Mouse (Mus musculus): ENCODE results near the gene Kcnh4.

Kcnh4 gene

GRCm38 (mm10) chr11:100730477-100731205 lies 29.1 kb downstream of the Kcnh4 start:
- no peak for DNase-seq (ENCODE audit: low spot score in 2 of 2)

GRCm38 (mm10) chr11:100729976-100730375 lies 29.8 kb downstream of the Kcnh4 start:
- no peak for DNase-seq (ENCODE audit: low spot score in 2 of 2)

- no peak for DNase-seq (ENCODE audit: low spot score in 2 of 2)
Observed at GRCm38 (mm10) chr11:100728601-100729000, 31.1 kb downstream of the Kcnh4 start.

- no peak for DNase-seq (ENCODE audit: low spot score in 2 of 2)
Observed at GRCm38 (mm10) chr11:100727201-100727600, 32.5 kb downstream of the Kcnh4 start.

- no peak for DNase-seq (ENCODE audit: low spot score in 2 of 2)
Observed at GRCm38 (mm10) chr11:100724919-100725512, 34.7 kb downstream of the Kcnh4 start.

GRCm38 (mm10) chr11:100722493-100723028 lies 37.2 kb downstream of the Kcnh4 start:
- DNase-seq (ENCODE audit: low spot score in 2 of 2) = no peak

- no peak for DNase-seq (ENCODE audit: low spot score in 2 of 2)
Observed at GRCm38 (mm10) chr11:100721776-100722492, 37.8 kb downstream of the Kcnh4 start.

- no peak for DNase-seq (ENCODE audit: low spot score in 2 of 2)
Observed at GRCm38 (mm10) chr11:100721254-100721653, 38.5 kb downstream of the Kcnh4 start.

GRCm38 (mm10) chr11:100720345-100720744 lies 39.4 kb downstream of the Kcnh4 start:
- DNase-seq (ENCODE audit: low spot score in 2 of 2) = no peak

GRCm38 (mm10) chr11:100719893-100720292 lies 39.8 kb downstream of the Kcnh4 start:
- DNase-seq (ENCODE audit: low spot score in 2 of 2) = no peak

GRCm38 (mm10) chr11:100719312-100719711 lies 40.4 kb downstream of the Kcnh4 start:
- DNase-seq (ENCODE audit: low spot score in 2 of 2) = no peak

- DNase-seq (ENCODE audit: low spot score in 2 of 2) = no peak
Observed at GRCm38 (mm10) chr11:100718866-100719265, 40.9 kb downstream of the Kcnh4 start.

GRCm38 (mm10) chr11:100718462-100718861 lies 41.3 kb downstream of the Kcnh4 start:
- no peak for DNase-seq (ENCODE audit: low spot score in 2 of 2)

- DNase-seq (ENCODE audit: low spot score in 2 of 2) = no peak
Observed at GRCm38 (mm10) chr11:100716649-100717048, 43.1 kb downstream of the Kcnh4 start.

GRCm38 (mm10) chr11:100714948-100715347 lies 44.8 kb downstream of the Kcnh4 start:
- no peak for DNase-seq (ENCODE audit: low spot score in 2 of 2)

- DNase-seq (ENCODE audit: low spot score in 2 of 2) = peak; percentile 83 to 91
Observed at GRCm38 (mm10) chr11:100714534-100714915, 45.2 kb downstream of the Kcnh4 start.

GRCm38 (mm10) chr11:100713735-100714533 lies 45.8 kb downstream of the Kcnh4 start, which contains the start of gene Hspb9:
Gene Hspb9, plus strand, starts transcription at chr11:100713850.
- peak; percentile 76 to 84 for DNase-seq (ENCODE audit: low spot score in 2 of 2)

GRCm38 (mm10) chr11:100713174-100713573 lies 46.6 kb downstream of the Kcnh4 start:
- no peak for DNase-seq (ENCODE audit: low spot score in 2 of 2)

GRCm38 (mm10) chr11:100711783-100712615 lies 47.7 kb downstream of the Kcnh4 start, which contains the start of gene Kat2a:
Gene Kat2a, minus strand, starts transcription at chr11:100712465.
- DNase-seq (ENCODE audit: low spot score in 2 of 2) = peak; percentile 77 to 88

GRCm38 (mm10) chr11:100710977-100711376 lies 48.8 kb downstream of the Kcnh4 start:
- no peak for DNase-seq (ENCODE audit: low spot score in 2 of 2)

GRCm38 (mm10) chr11:100710528-100710927 lies 49.2 kb downstream of the Kcnh4 start:
- no peak for DNase-seq (ENCODE audit: low spot score in 2 of 2)

Measured in spleen, postnatal 4 days (tissue).